Mouse (Mus musculus): ENCODE data around the gene Trim65. TPM values are rescaled to one million over a fixed set of nuclear protein-coding genes. Genes with fewer than 3 reads are reported as not detected.

Trim65 gene
- total and polyA plus RNA-seq, 2 experiments from 2014 or later, result 2.4 to 9.6 TPM

DNA sequence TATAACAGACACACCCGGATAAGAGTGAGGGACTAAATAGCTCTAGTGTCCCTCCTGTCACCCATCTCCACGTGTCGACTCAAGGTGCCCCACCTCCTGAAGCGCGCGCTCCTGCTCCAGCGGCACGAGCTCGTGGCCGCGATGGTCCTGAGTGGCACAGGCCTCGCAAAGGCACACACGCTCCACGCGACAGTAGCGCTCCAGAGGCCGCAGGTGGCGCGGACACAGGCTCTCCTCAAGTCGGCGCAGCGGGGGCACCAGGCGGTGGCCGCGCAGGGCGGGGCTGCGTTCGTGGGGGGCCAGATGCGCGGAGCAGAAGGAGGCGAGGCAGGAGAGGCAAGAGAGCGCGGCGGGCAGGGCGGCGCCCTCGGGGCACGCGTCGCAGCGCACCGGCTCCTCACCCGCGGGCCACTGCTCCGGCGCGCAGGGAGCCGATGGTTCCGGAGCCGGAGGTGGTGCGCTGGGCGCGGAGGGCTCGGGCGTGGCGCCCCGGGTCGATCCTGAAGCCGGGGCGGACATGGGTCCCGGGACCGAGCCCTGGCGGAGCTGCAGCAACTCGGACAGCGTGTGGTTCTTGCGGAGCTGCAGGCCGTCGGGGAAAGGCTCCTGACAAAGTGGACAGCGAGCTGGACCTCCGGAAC, 21.4 kb downstream of the Trim65 start:
- H3K4me2 ChIP-seq (ENCODE audit: low read depth, low read length), result peak overlapping the region; percentile 59
- peak overlapping the region; percentile 41 for H3K4me3 ChIP-seq (ENCODE audit: low read length)
- ATAC-seq (0 out of 2 replicates have a peak, but pooled peaks have one; percentile 22), DNase-seq (ENCODE audit: low spot score) (no peak)
- no peak for TF ChIP-seq CTCF (IDR thresholded peaks at IDR 0.05; ENCODE audit: low read depth)
- 0 out of 2 replicates have a peak, but pooled peaks cover 9% of the 10 kb centered on the region for H3K4me1 ChIP-seq (ENCODE audit: insufficient read depth, low read length)
- 2% methylated on average over 66 of the region's 70 CpGs for WGBS
- no peaks in the 10 kb centered on the region for H3K36me3 ChIP-seq (ENCODE audit: insufficient read depth, low read length)
- H3K27me3 ChIP-seq (ENCODE audit: insufficient read depth, low read length), result peaks cover 33% of the 10 kb centered on the region
- no peaks in the 10 kb centered on the region for H3K9me3 ChIP-seq (ENCODE audit: low read length)
- peak overlapping the region; percentile 18; the same call in 1 of the 2 replicates for H3K9ac ChIP-seq (replicated peaks; ENCODE audit: low read length)
- H3K27ac ChIP-seq, result 0 out of 2 replicates have a peak overlapping the region, but pooled peaks have one; percentile 22

DNA sequence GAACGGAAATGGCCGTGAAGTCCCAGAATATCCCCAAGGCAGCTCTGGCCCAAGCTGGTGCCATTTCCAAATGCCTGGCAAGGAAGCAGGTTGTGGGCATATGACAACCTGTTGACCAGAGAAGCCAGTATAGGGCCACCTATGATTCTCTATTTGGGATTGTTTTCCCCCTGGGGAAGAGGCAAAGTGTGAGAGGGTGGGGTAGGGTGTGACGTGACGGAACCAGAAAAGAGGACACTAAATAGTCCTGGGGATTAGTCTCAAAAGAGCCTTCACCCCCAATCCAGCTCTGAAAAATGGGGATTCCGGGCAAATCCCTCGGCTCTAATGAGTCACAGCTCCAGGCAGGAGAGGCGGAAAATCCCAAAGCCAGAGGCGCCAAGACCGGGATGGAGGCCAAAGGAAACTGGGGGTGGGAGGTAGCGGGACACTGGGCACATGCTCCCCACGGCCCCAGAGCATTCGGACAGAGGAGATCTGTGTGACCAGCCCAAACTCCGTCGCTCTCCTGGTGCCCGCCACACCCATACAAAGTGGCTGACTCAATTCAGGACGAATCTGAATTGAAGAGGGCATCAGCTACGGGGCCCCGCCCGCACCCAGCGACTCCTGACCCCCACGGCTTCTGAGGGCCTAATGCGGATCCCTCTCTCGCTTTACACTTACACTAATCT, 22.3 kb downstream of the Trim65 start:
- TF ChIP-seq CTCF (IDR thresholded peaks at IDR 0.05; ENCODE audit: low read depth), result no peak
- H3K27me3 ChIP-seq (ENCODE audit: insufficient read depth, low read length), result peaks cover 33% of the 10 kb centered on the region
- H3K36me3 ChIP-seq (ENCODE audit: insufficient read depth, low read length), result no peaks in the 10 kb centered on the region
- DNase-seq (ENCODE audit: low spot score), result no peak
- no peak overlapping the region for H3K27ac ChIP-seq
- peak overlapping the region; percentile 59 for H3K4me2 ChIP-seq (ENCODE audit: low read depth, low read length)
- ATAC-seq, result peak; percentile 25; the same call in 1 of the 2 replicates
- peak overlapping the region; percentile 41 for H3K4me3 ChIP-seq (ENCODE audit: low read length)
- 2% methylated on average over 23 of the region's 23 CpGs for WGBS
- no peak overlapping the region for H3K9ac ChIP-seq (replicated peaks; ENCODE audit: low read length)
- H3K4me1 ChIP-seq (ENCODE audit: insufficient read depth, low read length), result 0 out of 2 replicates have a peak, but pooled peaks cover 15% of the 10 kb centered on the region
- H3K9me3 ChIP-seq (ENCODE audit: low read length), result no peaks in the 10 kb centered on the region

GRCm38 (mm10) chr11:116107777-116108285, 23.1 kb downstream of the Trim65 start:
- Histone ChIP-seq H3K4me2 (ENCODE audit: low read depth, low read length) (peak overlapping the region; percentile 59), H3K27ac (peak overlapping the region; percentile 12; the same call in 1 of the 2 replicates), H3K4me1 (ENCODE audit: insufficient read depth, low read length) (0 out of 2 replicates have a peak, but pooled peaks cover 15% of the 10 kb centered on the region), H3K9me3 (ENCODE audit: low read length) (no peaks in the 10 kb centered on the region), H3K4me3 (ENCODE audit: low read length) (no peak overlapping the region), H3K36me3 (ENCODE audit: insufficient read depth, low read length) (no peaks in the 10 kb centered on the region), H3K27me3 (ENCODE audit: insufficient read depth, low read length) (peaks cover 33% of the 10 kb centered on the region), H3K9ac (replicated peaks; ENCODE audit: low read length) (no peak overlapping the region)
- WGBS, result 16% methylated on average over 19 of the region's 19 CpGs
- no peak; the same call in 1 of the 2 replicates for ATAC-seq
- no peak for DNase-seq (ENCODE audit: low spot score)
- TF ChIP-seq CTCF (IDR thresholded peaks at IDR 0.05; ENCODE audit: low read depth), result no peak

- no peak for ATAC-seq
- Histone ChIP-seq H3K9ac (replicated peaks; ENCODE audit: low read length) (0 out of 2 replicates have a peak overlapping the region, but pooled peaks have one; percentile 1), H3K4me2 (ENCODE audit: low read depth, low read length) (peak overlapping the region; percentile 59)
Measured at GRCm38 (mm10) chr11:116106963-116107776, 23.8 kb downstream of the Trim65 start.

GRCm38 (mm10) chr11:116106154-116106962, 24.6 kb downstream of the Trim65 start:
- no peak for DNase-seq (ENCODE audit: low spot score)

More at GRCm38 (mm10) chr11:116106963-116107776, 23.8 kb downstream of the Trim65 start:
- DNase-seq (ENCODE audit: low spot score), result no peak
- Histone ChIP-seq H3K4me3 (ENCODE audit: low read length) (no peak overlapping the region), H3K4me1 (ENCODE audit: insufficient read depth, low read length) (0 out of 2 replicates have a peak, but pooled peaks cover 15% of the 10 kb centered on the region), H3K36me3 (ENCODE audit: insufficient read depth, low read length) (no peaks in the 10 kb centered on the region), H3K27ac (no peak overlapping the region), H3K27me3 (ENCODE audit: insufficient read depth, low read length) (peaks cover 33% of the 10 kb centered on the region), H3K9me3 (ENCODE audit: low read length) (no peaks in the 10 kb centered on the region)
- TF ChIP-seq CTCF (IDR thresholded peaks at IDR 0.05; ENCODE audit: low read depth), result peak; percentile 36
- WGBS, result 24% methylated on average over 14 of the region's 14 CpGs

More at GRCm38 (mm10) chr11:116106154-116106962, 24.6 kb downstream of the Trim65 start:
- Histone ChIP-seq H3K4me2 (ENCODE audit: low read depth, low read length) (no peak overlapping the region; the same call in 1 of the 2 replicates), H3K9me3 (ENCODE audit: low read length) (no peaks in the 10 kb centered on the region), H3K4me1 (ENCODE audit: insufficient read depth, low read length) (0 out of 2 replicates have a peak, but pooled peaks cover 15% of the 10 kb centered on the region), H3K27ac (no peak overlapping the region), H3K27me3 (ENCODE audit: insufficient read depth, low read length) (peaks cover 33% of the 10 kb centered on the region), H3K4me3 (ENCODE audit: low read length) (no peak overlapping the region), H3K36me3 (ENCODE audit: insufficient read depth, low read length) (no peaks in the 10 kb centered on the region), H3K9ac (replicated peaks; ENCODE audit: low read length) (no peak overlapping the region)
- TF ChIP-seq CTCF (IDR thresholded peaks at IDR 0.05; ENCODE audit: low read depth), result no peak
- ATAC-seq, result no peak
- 35% methylated on average over 32 of the region's 32 CpGs for WGBS

All from hindbrain, postnatal 0 days (tissue).